23 mouse cellular contexts compared by ENCODE assay signal in the genomic region with DNA sequence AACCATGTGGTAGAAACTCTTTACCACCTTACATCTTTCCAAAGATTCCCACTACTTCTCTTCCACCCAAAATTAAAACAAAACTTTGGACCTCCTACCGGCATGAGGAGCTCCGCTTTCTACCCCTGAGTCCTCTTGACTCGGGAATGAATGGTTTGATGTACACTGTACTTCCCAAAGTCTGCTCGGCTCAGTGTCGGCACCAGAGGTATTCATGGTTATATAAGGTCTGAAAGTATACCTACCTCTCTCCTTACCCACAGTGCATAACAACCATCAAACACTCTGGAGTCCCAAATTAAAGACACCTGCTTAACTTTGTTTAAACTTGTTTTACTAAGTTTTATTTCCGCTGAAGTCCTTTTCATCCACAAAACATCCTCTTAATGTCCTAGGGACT.
A peak's percentile ranks its signal among the peaks of the same experiment; 100 is the strongest.
DNase-seq lines count a peak whose midpoint lies in the region; ATAC-seq and TF ChIP-seq lines count a peak whose summit lies in the region.
"Had no signal": no experiment of that assay in that cellular context is flagged by ENCODE, and none has a peak within 500 bp of the region (broad histone marks: within the 10 kb centered on the region; RNA-seq: fewer than 3 reads in every experiment).

No protein-coding gene starts in this region.

- no peak for TF ChIP-seq EP300 in liver, postnatal 0 days (IDR thresholded peaks at IDR 0.05; ENCODE audit: low read depth)

- H3K9ac ChIP-seq in embryonic facial prominence, embryonic 11.5 days (replicated peaks; ENCODE audit: low read length) = no peak overlapping the region
- H3K9ac ChIP-seq in embryonic facial prominence, embryonic 13.5 days = no peak overlapping the region
- H3K9ac ChIP-seq in limb, embryonic 12.5 days (replicated peaks) = no peak overlapping the region
- H3K9ac ChIP-seq in liver, postnatal 0 days (replicated peaks) = no peak overlapping the region
- no peak overlapping the region for H3K9ac ChIP-seq in liver, embryonic 12.5 days
- H3K9ac ChIP-seq: embryonic facial prominence, embryonic 12.5 days; forebrain, postnatal 0 days; hindbrain, embryonic 12.5 days; hindbrain, embryonic 15.5 days had no signal

- H3K4me3 ChIP-seq in embryonic facial prominence, embryonic 11.5 days (ENCODE audit: low read depth, low read length) = no peak overlapping the region
- no peak overlapping the region for H3K4me3 ChIP-seq in embryonic facial prominence, embryonic 10.5 days
- no peak overlapping the region for H3K4me3 ChIP-seq in embryonic facial prominence, embryonic 13.5 days
- H3K4me3 ChIP-seq in limb, embryonic 12.5 days (replicated peaks) = no peak overlapping the region
- no peak overlapping the region for H3K4me3 ChIP-seq in liver, postnatal 0 days (ENCODE audit: low read depth, low read length)
- H3K4me3 ChIP-seq in liver, embryonic 12.5 days = no peak overlapping the region
- H3K4me3 ChIP-seq: embryonic facial prominence, embryonic 12.5 days; gastrocnemius, adult 2 months; hindbrain, embryonic 12.5 days; hindbrain, embryonic 15.5 days had no signal

- WGBS in embryonic facial prominence, embryonic 11.5 days = 65% methylated on average over 6 of the region's 6 CpGs
- WGBS in embryonic facial prominence, embryonic 10.5 days = 80% methylated on average over 6 of the region's 6 CpGs
- 33% methylated on average over 6 of the region's 6 CpGs for WGBS in embryonic facial prominence, embryonic 13.5 days
- 48% methylated on average over 6 of the region's 6 CpGs for WGBS in limb, embryonic 12.5 days
- 83% methylated on average over 6 of the region's 6 CpGs for WGBS in liver, postnatal 0 days (ENCODE audit: insufficient replicate concordance)
- 73% methylated on average over 6 of the region's 6 CpGs for WGBS in liver, embryonic 12.5 days (ENCODE audit: insufficient replicate concordance)

- no peaks in the 10 kb centered on the region for H3K9me3 ChIP-seq in embryonic facial prominence, embryonic 11.5 days (replicated peaks; ENCODE audit: control insufficient read depth, low read length)
- no peaks in the 10 kb centered on the region for H3K9me3 ChIP-seq in embryonic facial prominence, embryonic 10.5 days
- H3K9me3 ChIP-seq in embryonic facial prominence, embryonic 13.5 days = no peaks in the 10 kb centered on the region
- no peaks in the 10 kb centered on the region for H3K9me3 ChIP-seq in limb, embryonic 12.5 days
- H3K9me3 ChIP-seq in liver, postnatal 0 days (ENCODE audit: low read length) = no peaks in the 10 kb centered on the region
- H3K9me3 ChIP-seq in liver, embryonic 12.5 days (replicated peaks) = no peaks in the 10 kb centered on the region
- H3K9me3 ChIP-seq: embryonic facial prominence, embryonic 12.5 days; hindbrain, embryonic 12.5 days; hindbrain, embryonic 15.5 days had no signal

- DNase-seq in embryonic facial prominence, embryonic 11.5 days (ENCODE audit: low spot score) = peak; percentile 11
- DNase-seq in embryonic facial prominence, embryonic 10.5 days (ENCODE audit: low spot score) = no peak
- DNase-seq in liver, postnatal 0 days = no peak
- DNase-seq: adrenal gland, adult 8-10 months; adrenal gland, postnatal 25 days; cerebellum, adult 11-12 months; cerebellum, adult 8-10 months; cerebellum, postnatal 10 days; cerebellum, postnatal 36 days; embryo, embryonic 11 days; forebrain, postnatal 0 days; gastrocnemius, adult 2 months; gastrocnemius, postnatal 14 days; heart, adult 11 months had no signal

- no peak overlapping the region for H3K27ac ChIP-seq in embryonic facial prominence, embryonic 11.5 days (replicated peaks; ENCODE audit: low read depth, low read length)
- H3K27ac ChIP-seq in embryonic facial prominence, embryonic 10.5 days (replicated peaks) = no peak overlapping the region
- peak overlapping the region; percentile 23; the same call in 1 of the 2 replicates for H3K27ac ChIP-seq in embryonic facial prominence, embryonic 13.5 days
- H3K27ac ChIP-seq in limb, embryonic 12.5 days = no peak overlapping the region
- no peak overlapping the region for H3K27ac ChIP-seq in liver, postnatal 0 days (ENCODE audit: low read depth)
- H3K27ac ChIP-seq in liver, embryonic 12.5 days = no peak overlapping the region
- H3K27ac ChIP-seq: embryonic facial prominence, embryonic 12.5 days; hindbrain, embryonic 12.5 days; hindbrain, embryonic 15.5 days had no signal

- no peak overlapping the region for H3K4me2 ChIP-seq in embryonic facial prominence, embryonic 11.5 days (ENCODE audit: low read depth, low read length)
- peak overlapping the region; percentile 19 for H3K4me2 ChIP-seq in embryonic facial prominence, embryonic 13.5 days
- no peak overlapping the region for H3K4me2 ChIP-seq in limb, embryonic 12.5 days
- H3K4me2 ChIP-seq in liver, postnatal 0 days (ENCODE audit: low read depth, low read length) = no peak overlapping the region
- H3K4me2 ChIP-seq in liver, embryonic 12.5 days = no peak overlapping the region
- H3K4me2 ChIP-seq: embryonic facial prominence, embryonic 12.5 days; heart, embryonic 11.5 days; hindbrain, embryonic 12.5 days; hindbrain, embryonic 15.5 days had no signal

- no peaks in the 10 kb centered on the region for H3K4me1 ChIP-seq in embryonic facial prominence, embryonic 11.5 days (ENCODE audit: control insufficient read depth, insufficient read depth, low read length)
- H3K4me1 ChIP-seq in embryonic facial prominence, embryonic 10.5 days = peaks cover 14% of the 10 kb centered on the region
- H3K4me1 ChIP-seq in embryonic facial prominence, embryonic 13.5 days = peaks cover 7% of the 10 kb centered on the region; the same call in 1 of the 2 replicates
- peaks cover 24% of the 10 kb centered on the region for H3K4me1 ChIP-seq in limb, embryonic 12.5 days (replicated peaks)
- H3K4me1 ChIP-seq in liver, postnatal 0 days (ENCODE audit: insufficient read depth) = no peaks in the 10 kb centered on the region
- no peaks in the 10 kb centered on the region for H3K4me1 ChIP-seq in liver, embryonic 12.5 days

- H3K27me3 ChIP-seq in embryonic facial prominence, embryonic 11.5 days (ENCODE audit: control insufficient read depth, insufficient read depth, low read length) = no peaks in the 10 kb centered on the region
- H3K27me3 ChIP-seq in embryonic facial prominence, embryonic 10.5 days (replicated peaks; ENCODE audit: low read depth, poor library complexity, severe bottlenecking) = no peaks in the 10 kb centered on the region
- no peaks in the 10 kb centered on the region for H3K27me3 ChIP-seq in embryonic facial prominence, embryonic 13.5 days
- H3K27me3 ChIP-seq in limb, embryonic 12.5 days = no peaks in the 10 kb centered on the region
- H3K27me3 ChIP-seq in liver, postnatal 0 days (ENCODE audit: insufficient read depth, low read length) = no peaks in the 10 kb centered on the region
- no peaks in the 10 kb centered on the region for H3K27me3 ChIP-seq in liver, embryonic 12.5 days (replicated peaks)
- H3K27me3 ChIP-seq: embryonic facial prominence, embryonic 12.5 days; hindbrain, embryonic 12.5 days; hindbrain, embryonic 15.5 days had no signal

- no peaks in the 10 kb centered on the region for H3K36me3 ChIP-seq in embryonic facial prominence, embryonic 11.5 days (replicated peaks; ENCODE audit: control insufficient read depth, insufficient read depth, low read depth, low read length)
- no peaks in the 10 kb centered on the region for H3K36me3 ChIP-seq in embryonic facial prominence, embryonic 10.5 days (replicated peaks)
- no peaks in the 10 kb centered on the region for H3K36me3 ChIP-seq in embryonic facial prominence, embryonic 13.5 days
- no peaks in the 10 kb centered on the region for H3K36me3 ChIP-seq in limb, embryonic 12.5 days
- no peaks in the 10 kb centered on the region for H3K36me3 ChIP-seq in liver, postnatal 0 days (replicated peaks; ENCODE audit: insufficient read depth, low read length)
- H3K36me3 ChIP-seq in liver, embryonic 12.5 days = no peaks in the 10 kb centered on the region
- H3K36me3 ChIP-seq: embryonic facial prominence, embryonic 12.5 days; hindbrain, embryonic 12.5 days; hindbrain, embryonic 15.5 days had no signal

- no peak for TF ChIP-seq CTCF in liver, postnatal 0 days (IDR thresholded peaks at IDR 0.05; ENCODE audit: low read depth)

- no peak for ATAC-seq in embryonic facial prominence, embryonic 11.5 days (replicated peaks; ENCODE audit: insufficient number of reproducible peaks, low FRiP score, low TSS enrichment, low read depth)
- ATAC-seq in embryonic facial prominence, embryonic 13.5 days (ENCODE audit: insufficient number of reproducible peaks, insufficient read depth, low FRiP score, low TSS enrichment, low read depth) = no peak
- peak; percentile 73 for ATAC-seq in limb, embryonic 12.5 days (ENCODE audit: insufficient number of reproducible peaks, insufficient read depth, low FRiP score, low TSS enrichment, low read depth)
- no peak for ATAC-seq in liver, postnatal 0 days
- ATAC-seq in liver, embryonic 12.5 days = no peak
- ATAC-seq: activated CD4-positive, CD25-positive, alpha-beta regulatory T cell, adult 4 months; forebrain, embryonic 14.5 days; forebrain, postnatal 0 days had no signal
